Mouse (Mus musculus): ENCODE measurements around the gene Gm10409. TPM values are rescaled to one million over a fixed set of nuclear protein-coding genes. Genes with fewer than 3 reads are reported as not detected.
"Not testable (repeated sequence)": the region's sequence is repeated elsewhere in the genome, so short reads cannot be mapped to it uniquely, and the experiment has no call there.

Gm10409 gene
- 1.0 and 1.6 TPM in 2 replicates for polyA plus RNA-seq (2015; fragmentation: Nextera tagmentation; extraction: Ambion mirVana)

GRCm38 (mm10) chr14:3412314-3412713 lies at the start of gene Gm10409:
TSS of gene Gm10409 (plus strand) at chr14:3412614.
- not testable (repeated sequence) for H3K4me1 ChIP-seq; ATAC-seq (ENCODE audit: insufficient number of reproducible peaks, insufficient read depth, low FRiP score, low TSS enrichment, low read depth); H3K27me3 ChIP-seq; H3K4me2 ChIP-seq; H3K9me3 ChIP-seq; H3K27ac ChIP-seq; H3K9ac ChIP-seq; H3K4me3 ChIP-seq; H3K36me3 ChIP-seq
- no CpG with 5 or more reads among the region's 32 CpGs for WGBS

DNA sequence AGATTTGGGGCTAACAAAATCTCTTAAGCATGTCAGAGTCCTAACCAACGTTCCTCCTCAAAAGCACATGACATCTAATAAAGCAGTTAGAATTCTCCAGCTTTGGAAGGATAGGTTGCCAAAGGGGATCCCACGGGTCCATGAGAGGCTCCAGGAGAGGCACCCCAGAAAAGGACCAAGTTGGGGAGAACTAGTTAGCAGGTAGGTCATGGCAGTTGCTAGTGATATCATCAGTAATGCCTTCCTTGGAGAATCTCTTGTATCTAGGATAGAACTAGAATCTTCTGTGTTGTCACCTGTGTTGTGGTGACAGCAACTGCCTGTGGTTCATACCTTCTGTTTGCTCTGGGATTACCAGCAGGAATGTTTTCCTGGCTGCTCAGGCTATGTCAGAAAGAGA lies 17.6 kb upstream of the Gm10409 start, which contains the start of gene Gm10413:
Gene Gm10413 (plus strand): TSS at position 301 of the 400 bp plus-strand sequence.
- no CpG with 5 or more reads among the region's 2 CpGs for WGBS
- not testable (repeated sequence) for ATAC-seq (ENCODE audit: insufficient number of reproducible peaks, insufficient read depth, low FRiP score, low TSS enrichment, low read depth); H3K27ac ChIP-seq; H3K9ac ChIP-seq; H3K9me3 ChIP-seq; H3K4me3 ChIP-seq; H3K4me1 ChIP-seq; H3K36me3 ChIP-seq; H3K27me3 ChIP-seq; H3K4me2 ChIP-seq

- no CpG with 5 or more reads among the region's 2 CpGs for WGBS
- not testable (repeated sequence) for H3K9ac ChIP-seq
Observed at GRCm38 (mm10) chr14:3427803-3428202, 15.4 kb downstream of the Gm10409 start, which contains the start of gene Gm3005. TSS of gene Gm3005 (plus strand) at chr14:3428103.

DNA sequence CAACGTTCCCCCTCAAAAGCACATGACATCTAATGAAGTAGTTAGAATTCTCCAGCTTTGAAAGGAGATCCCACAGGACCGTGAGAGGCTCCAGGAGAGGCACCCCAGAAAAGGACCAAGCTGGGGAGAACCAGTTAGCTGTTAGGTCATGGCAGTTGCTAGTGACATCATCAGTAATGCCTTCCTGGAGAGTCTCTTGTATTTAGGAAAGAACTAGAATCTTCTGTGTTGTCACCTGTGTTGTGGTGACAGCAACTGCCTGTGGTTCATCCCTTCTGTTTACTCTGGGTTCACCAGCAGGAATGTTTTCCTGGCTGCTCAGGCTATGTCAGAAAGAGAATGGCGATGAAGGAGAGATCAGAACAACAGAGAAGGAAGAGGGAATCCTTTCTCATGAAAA lies 36.7 kb downstream of the Gm10409 start, which contains the start of gene Gm10408:
Gene Gm10408 (plus strand): TSS at position 301 of the 400 bp plus-strand sequence.
- H3K27me3 ChIP-seq; H3K4me3 ChIP-seq; H3K9me3 ChIP-seq; H3K4me1 ChIP-seq; H3K27ac ChIP-seq; H3K4me2 ChIP-seq; H3K36me3 ChIP-seq; H3K9ac ChIP-seq; ATAC-seq (ENCODE audit: insufficient number of reproducible peaks, insufficient read depth, low FRiP score, low TSS enrichment, low read depth): not testable (repeated sequence)
- WGBS, result no CpG with 5 or more reads among the region's 3 CpGs

More at GRCm38 (mm10) chr14:3427803-3428202, 15.4 kb downstream of the Gm10409 start, which contains the start of gene Gm3005:
- H3K27me3 ChIP-seq; H3K27ac ChIP-seq; H3K4me3 ChIP-seq; ATAC-seq (ENCODE audit: insufficient number of reproducible peaks, insufficient read depth, low FRiP score, low TSS enrichment, low read depth); H3K36me3 ChIP-seq; H3K4me2 ChIP-seq; H3K4me1 ChIP-seq; H3K9me3 ChIP-seq: not testable (repeated sequence)

Other genes with a start within 250 kb of the Gm10409 start
- gene Gm5795, start 224.4 kb upstream of the Gm10409 start, polyA plus RNA-seq (2015; fragmentation: Nextera tagmentation; extraction: Ambion mirVana), result not detected in 2 replicates
- gene D830030K20Rik, start 204.1 kb upstream of the Gm10409 start, polyA plus RNA-seq (2015; fragmentation: Nextera tagmentation; extraction: Ambion mirVana), result 6.6 and 8.5 TPM in 2 replicates
- gene Gm2956, start 80.0 kb upstream of the Gm10409 start, polyA plus RNA-seq (2015; fragmentation: Nextera tagmentation; extraction: Ambion mirVana), result not detected in 2 replicates
- not detected in 2 replicates for gene Gm10413, start 17.5 kb upstream of the Gm10409 start, polyA plus RNA-seq (2015; fragmentation: Nextera tagmentation; extraction: Ambion mirVana)
- 0.42 TPM in 1 of 2 replicates, not detected in the other for gene Gm3005, start 15.5 kb downstream of the Gm10409 start, polyA plus RNA-seq (2015; fragmentation: Nextera tagmentation; extraction: Ambion mirVana)
- gene Gm10408, start 36.8 kb downstream of the Gm10409 start, polyA plus RNA-seq (2015; fragmentation: Nextera tagmentation; extraction: Ambion mirVana), result not detected in 2 replicates
- not detected in 2 replicates for gene Gm3012, start 221.9 kb downstream of the Gm10409 start, polyA plus RNA-seq (2015; fragmentation: Nextera tagmentation; extraction: Ambion mirVana)
- 1.0 and 1.6 TPM in 2 replicates for gene Gm3020, start 239.4 kb downstream of the Gm10409 start, polyA plus RNA-seq (2015; fragmentation: Nextera tagmentation; extraction: Ambion mirVana)